Mouse (Mus musculus) mature B cell (primary cell): ENCODE results near the gene Arhgap45.

Experiments
- in situ Hi-C: fragments of 300-500 bp; cut with MboI; formaldehyde crosslinking; loops from 2 replicates; pipeline ENCODE4 v1.14.3; 2019

Gene Arhgap45

DNA sequence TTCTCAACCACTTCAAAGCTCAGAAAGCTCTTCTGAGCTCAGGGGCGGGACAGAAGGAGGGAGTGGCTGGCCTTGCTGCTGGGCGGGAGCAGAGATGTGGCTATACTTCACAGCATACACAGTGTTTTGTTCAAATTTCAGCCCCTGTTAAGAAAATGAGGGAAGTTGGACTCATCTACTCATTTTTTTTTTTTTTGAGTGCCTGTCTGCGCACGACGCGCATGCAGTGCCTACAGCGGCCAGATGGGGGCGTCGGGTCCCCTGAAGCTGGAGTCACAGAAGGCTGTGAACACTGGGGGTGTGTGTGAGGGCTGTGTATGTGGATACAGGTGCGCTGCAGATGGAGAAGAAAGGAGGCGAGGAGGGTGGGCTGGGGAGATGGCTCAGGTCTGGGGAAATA, 29.5 kb upstream of the Arhgap45 start:
- in situ Hi-C loops = loop anchor here (5.0 kb wide), 1 partner anchor 35 kb away; no protein-coding TSS in a partner anchor

DNA sequence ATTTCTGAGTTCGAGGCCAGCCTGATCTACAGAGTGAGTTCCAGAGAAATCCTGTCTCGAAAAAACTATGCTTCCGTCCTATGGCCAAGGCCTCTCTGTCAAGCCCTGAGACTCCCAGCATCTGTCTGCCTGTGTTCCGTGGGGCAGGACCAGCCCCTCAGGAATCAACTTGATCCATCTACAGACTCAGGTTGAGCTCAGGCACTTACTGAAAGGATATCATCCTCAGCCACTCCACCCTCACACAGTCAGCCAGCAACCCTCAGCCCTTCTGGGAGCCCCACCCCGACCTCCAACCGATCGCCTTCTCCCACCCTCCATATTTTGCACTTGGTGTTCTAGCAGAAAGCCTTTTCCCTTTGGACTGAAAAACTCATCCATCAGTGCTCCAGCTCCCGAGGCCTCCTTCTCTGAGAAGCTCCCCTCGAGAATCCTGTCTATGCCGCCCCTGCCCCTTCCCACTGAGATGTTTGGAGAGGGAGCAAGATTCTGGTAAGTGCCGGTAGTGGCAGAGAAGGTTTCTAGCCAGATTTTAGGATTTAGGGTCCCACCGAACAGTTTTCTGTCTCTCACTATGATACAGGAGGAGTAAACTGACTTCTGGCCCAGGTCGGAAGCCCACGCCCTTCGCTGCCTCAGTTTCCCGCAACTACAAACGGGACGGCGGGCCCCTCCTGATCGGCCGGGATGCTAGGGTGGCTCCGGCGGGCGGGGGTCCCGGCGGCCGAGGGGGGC, 28.5 kb upstream of the Arhgap45 start:
- in situ Hi-C loops = loop anchor here (5.0 kb wide), 1 partner anchor 34 kb away; no protein-coding TSS in a partner anchor

DNA sequence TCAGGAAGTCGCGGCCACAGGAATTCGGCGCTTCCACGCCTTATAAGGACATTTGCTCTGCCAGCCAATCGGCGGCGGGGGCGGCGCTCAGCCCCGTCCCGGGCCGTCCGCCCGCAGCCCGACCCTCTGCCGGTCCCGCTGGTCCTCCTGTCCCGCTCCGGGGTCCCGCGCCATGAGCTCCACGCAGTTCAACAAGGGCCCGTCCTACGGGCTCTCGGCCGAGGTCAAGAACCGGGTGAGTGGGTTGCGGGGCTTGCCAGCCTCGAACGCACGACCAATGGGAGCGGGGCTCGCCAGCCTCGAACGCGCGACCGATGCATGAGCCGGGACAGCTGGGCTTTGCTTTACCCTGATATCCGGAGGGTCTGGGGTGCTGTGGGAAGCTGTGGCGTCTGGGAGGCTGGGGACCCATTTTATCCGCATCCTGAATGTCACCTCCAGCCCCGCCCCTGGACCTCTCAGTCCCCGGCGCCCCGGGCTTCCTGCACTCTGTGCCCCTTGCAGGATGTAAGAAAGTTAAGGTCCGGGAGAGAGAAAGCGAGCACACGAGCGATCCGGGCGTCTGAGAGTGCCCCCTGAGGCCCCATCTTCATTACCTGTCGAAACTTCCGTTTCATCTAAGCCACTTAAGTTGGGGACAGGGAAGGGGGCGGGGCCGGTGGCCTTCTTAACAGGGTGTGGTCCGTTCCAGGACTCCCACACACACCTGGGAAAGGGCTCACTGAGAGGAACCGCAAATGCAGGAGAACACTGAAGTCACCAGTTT, 27.8 kb upstream of the Arhgap45 start, which contains the start of gene Cnn2:
TSS of gene Cnn2 (plus strand) at position 79 of the 766 bp plus-strand sequence.
- in situ Hi-C loops = loop anchor here (5.0 kb wide), 1 partner anchor 34 kb away; no protein-coding TSS in a partner anchor

DNA sequence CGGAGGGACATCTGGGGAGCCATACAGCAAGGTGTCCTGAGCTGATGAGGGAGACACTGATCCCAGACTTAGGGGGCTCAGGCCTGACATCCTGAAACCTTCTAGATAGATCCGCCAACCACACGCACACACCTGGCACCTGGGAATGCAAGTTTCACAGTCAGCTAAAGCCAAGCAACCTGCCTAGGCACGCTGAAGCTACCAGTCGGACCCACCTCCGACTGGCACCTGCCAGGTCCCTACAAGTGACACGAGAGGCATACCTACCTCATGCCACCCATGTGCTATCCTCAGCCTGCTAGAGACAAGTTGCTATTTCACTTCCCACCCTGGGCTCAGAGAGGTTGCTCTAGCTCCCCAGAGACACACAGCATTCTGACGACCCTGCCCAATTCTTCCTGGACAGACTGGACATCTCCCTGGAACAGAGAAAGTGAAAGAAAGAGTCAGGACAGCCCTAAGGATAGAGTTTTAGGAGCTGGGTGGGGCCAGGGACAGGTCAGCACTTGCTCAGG, 27.1 kb upstream of the Arhgap45 start:
- in situ Hi-C loops = loop anchor here (5.0 kb wide), 1 partner anchor 33 kb away; no protein-coding TSS in a partner anchor

DNA sequence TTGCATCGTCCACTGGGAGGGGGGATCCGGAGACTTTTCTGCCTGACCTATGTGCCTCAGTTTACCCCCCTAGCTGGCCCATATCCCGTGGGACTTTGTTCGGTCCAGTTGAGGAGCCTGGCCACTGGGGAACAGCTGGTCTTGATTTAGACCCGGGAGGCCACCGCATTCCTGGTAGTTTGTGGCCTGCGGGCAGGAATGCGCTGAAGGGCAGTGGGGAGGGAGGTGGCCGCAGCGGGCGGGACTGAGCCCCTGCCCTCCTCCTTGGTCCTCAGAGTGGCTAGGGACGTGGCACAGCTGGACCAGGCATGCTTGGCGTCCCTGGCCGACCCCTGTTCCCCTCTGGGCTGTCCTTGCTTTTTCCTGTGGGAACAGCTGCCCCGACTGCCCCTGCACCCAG, 26.6 kb upstream of the Arhgap45 start:
- in situ Hi-C loops = loop anchor here (5.0 kb wide), 1 partner anchor 32 kb away; no protein-coding TSS in a partner anchor

DNA sequence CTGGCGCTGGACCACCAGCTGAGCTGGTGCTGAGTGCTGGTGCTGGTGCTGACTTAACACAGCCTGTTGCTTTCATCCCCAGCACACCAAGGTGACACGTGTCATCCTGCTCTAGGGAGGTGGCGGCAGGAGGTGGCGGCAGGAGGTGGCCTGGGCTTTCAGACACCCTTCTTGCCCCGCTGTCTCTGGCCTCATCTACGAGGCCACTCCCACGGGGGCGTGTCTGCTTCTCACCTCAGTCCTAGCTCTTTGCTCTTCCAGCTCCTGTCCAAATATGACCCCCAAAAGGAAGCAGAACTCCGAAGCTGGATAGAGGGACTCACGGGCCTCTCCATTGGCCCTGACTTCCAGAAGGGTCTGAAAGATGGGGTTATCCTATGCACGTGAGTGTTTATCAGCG, 25.4 kb upstream of the Arhgap45 start:
- in situ Hi-C loops = no loop called here

DNA sequence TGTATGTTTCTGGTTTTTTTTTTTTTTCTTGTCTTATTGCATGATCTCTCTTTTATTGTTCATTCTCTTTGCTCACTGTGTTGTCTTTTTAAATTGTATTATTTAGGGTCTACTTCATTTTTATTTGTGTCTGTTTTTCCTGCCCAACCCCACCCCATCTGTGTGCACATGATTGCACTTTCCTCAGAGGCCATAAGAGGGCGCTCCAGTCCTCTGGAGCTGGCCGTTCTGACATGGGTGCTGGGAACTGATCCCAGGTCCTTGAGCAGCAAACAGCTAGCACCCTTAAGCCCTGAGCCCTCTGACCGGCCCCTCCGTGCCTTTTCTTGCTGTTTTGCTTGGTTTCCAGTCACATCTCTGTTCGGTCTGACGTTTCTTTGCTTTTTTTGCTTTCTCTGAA, 24.9 kb upstream of the Arhgap45 start:
- in situ Hi-C loops = no loop called here

DNA sequence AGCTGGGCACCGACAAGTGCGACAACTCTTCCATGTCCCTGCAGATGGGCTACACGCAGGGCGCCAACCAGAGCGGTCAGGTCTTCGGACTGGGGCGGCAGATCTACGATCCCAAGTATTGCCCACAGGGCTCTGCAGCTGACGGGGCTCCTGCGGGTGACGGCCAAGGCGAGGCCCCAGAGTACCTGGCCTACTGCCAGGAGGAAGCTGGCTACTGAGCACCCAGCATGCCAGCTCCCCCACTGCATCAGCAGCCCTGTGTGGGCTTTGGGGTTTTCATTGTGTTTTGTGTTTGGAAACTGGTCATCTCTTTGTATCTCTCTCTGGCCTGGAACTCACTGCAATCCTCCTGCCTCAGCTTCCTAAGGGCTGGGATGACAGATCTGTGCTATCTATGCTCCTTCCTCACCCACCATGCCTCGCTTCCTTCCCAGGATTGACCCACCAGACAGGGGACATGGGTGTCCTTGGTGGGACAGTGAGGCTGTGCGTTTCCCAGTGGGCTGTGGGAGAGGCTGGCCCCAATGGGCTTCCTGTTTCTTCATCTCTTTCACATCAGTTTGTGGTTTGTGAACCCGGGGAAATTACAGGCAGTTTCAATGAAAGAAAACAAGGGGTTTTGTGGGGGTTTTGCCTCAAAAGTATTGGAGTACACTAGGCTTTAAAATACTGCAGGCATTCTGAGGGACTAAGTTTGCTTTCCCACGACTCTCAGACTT, 21.9 kb upstream of the Arhgap45 start:
- in situ Hi-C loops = no loop called here

DNA sequence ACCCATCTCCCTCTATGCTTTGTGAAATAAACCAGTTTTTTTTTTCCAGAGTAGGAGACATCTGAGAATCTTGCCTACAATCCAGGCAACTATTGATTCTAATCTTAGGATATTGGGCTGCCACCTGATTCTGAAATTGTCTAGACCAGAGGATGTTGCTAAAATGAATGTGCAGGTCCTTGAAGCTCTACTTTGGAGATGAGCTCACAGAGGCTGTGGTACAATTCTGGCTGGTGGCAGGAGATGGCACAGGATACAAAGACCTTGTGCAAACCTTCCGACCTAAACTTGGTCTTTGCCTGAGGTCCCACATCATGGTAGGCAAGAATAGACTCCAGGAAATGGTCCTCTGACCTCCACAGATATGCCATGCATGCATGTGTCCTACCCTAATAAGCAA, 20.8 kb upstream of the Arhgap45 start:
- in situ Hi-C loops = no loop called here

DNA sequence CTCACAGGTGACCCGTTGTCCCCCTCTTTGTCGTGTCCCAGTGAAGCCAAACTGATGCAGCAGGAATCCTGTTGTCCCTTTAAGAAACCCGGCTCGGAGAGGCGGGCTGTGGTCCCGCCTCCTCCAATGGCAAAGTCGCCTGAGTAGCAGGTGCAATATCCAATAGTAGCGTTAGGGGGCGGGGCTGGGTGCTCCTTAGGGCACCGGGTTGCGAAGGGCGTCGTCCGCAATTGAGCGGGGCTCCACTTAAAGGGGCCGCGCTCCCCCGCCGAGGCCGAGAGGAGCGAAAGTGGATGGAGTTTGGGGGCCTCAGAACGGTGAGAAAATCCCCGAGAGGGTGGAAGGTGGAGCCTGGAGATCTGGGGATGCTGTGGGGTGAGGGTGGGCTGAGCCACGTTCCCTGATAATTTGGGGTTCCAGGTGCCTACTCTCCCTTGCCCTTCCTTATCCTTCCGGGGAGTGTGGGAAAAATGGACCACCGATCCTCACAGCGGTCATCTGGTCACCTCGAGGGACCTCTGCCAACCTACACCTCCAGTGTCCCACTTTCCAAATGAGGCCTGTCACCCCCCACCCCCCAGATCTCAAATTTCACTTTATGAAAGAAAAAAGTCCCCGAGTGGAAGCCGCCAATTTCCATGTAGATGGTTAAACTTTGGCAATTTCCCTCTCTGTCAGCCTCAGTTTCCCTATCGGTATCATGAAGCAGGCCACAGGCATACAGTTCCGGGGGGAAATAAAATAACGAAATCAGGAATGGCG, 20.0 kb upstream of the Arhgap45 start, which contains the start of gene Abca7:
TSS of gene Abca7 (plus strand) at position 223 of the 762 bp plus-strand sequence.
- in situ Hi-C loops = no loop called here

DNA sequence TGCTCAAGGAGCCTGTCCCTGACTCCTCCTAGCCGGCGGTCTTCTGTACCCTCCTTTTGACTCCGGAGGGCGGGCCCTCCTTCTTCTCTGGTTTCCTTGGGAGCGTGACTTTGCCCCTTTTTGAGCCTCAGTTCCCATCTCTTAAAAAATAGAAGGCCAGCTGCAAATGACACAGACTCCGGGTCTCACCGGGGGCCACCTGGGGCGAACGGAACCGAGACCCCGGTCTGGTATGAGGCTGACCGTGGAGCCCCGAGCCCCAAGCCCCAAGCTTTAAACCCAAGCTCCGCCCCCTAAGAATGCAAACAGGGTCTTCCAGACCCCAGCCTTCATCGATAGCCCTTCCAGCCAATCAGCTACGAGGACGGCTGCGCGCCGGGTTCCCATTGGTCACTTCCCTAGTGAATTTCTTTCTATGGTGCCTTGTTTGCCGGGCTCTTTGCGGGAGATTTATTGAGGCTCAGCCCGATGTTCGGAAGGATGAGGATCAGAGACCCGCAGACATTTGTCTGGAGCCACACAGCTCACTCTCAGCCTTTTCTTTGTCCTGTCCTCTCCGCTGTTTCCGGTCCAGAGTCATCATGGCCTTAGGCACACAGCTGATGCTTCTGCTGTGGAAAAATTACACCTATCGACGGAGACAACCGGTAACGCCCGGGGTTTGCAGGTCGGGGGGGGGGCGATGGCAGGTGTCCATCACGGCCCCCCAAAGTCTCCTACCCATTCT, 19.3 kb upstream of the Arhgap45 start:
- in situ Hi-C loops = no loop called here

DNA sequence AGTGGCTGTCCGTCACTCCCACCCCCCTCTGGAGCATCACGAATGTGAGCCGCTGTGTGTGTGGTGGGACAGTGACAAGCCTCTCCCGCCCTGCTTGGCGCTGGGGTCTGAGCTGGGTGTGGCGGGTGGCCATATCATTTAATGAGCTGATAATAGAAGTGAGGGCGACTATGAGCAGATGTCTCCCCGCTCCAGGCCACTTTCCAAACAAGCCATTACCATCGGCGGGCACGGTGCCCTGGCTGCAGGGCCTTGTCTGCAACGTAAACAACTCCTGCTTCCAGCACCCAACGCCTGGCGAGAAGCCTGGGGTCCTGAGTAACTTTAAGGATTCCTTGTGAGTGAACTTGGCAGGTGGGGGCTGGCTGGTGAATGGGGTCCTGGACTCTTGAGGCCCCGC, 18.6 kb upstream of the Arhgap45 start:
- in situ Hi-C loops = no loop called here

DNA sequence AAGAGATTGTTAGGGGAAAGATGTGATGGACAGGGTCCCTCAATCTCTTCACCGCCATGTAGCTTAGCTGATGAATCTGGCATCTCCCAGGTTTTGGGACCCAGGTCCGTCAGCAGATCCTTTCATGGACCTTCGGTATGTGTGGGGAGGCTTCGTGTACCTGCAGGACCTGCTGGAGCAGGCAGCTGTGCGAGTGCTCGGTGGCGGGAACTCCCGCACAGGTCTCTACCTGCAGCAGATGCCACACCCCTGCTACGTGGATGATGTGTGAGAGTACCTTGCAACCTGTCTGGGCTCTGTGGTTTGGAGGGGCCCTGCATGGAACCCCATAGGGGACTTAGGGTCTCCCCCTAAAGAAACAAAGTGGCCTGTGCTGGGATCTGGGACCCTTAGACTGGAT, 14.5 kb upstream of the Arhgap45 start:
- in situ Hi-C loops = no loop called here

DNA sequence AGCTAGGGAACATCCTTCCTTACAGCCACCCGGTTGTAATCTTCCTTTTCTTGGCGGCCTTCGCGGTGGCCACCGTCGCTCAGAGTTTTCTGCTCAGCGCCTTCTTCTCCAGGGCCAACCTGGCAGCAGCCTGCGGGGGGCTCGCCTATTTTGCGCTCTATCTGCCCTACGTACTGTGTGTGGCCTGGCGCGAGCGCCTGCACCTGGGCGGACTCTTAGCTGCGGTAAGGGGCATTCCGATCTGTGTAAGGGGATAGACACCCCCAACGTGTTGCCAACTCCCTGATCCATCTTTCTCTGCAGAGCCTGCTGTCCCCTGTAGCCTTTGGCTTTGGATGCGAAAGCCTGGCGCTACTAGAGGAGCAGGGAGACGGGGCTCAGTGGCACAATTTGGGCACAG, 13.6 kb upstream of the Arhgap45 start:
- in situ Hi-C loops = no loop called here

DNA sequence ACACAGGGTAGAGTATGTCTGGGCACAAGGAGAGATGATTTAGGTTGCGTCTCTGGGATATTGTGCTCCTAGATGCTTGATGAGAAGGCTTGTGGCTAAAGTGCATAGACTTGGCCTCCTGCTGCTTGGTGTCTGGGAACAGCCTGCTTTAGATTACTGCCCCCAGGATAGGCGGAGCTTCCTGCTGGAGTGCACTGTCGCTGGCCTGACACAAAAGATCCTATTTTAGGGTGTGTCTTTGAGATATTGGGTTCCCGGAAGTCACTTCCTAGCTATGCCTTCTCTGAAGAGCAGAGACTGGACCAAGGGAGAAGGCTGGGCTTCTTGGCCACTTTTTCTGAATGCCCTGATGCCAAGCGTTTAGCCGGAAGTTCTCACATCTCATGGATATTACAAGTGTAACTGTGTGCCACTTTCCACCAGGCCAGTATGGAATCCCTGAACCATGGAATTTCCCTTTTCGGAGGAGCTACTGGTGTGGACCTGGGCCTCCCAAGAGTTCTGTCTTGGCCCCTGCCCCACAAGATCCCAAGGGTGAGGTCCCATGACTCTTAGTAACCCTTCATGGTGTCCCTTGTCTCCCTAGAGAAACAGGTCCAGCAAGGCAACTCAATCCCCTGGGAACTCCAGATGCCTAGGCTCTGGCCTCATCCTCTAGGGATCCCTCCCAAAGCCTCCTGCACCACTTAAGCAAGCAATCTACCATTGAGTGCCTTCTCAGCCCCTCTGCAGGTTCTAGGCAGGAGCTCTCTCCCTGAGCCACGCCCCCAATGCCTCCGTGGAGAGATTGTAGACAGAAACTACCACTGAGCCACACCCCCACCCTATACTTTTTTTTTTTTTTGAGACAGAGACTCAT, 12.8 kb upstream of the Arhgap45 start:
- in situ Hi-C loops = no loop called here

DNA sequence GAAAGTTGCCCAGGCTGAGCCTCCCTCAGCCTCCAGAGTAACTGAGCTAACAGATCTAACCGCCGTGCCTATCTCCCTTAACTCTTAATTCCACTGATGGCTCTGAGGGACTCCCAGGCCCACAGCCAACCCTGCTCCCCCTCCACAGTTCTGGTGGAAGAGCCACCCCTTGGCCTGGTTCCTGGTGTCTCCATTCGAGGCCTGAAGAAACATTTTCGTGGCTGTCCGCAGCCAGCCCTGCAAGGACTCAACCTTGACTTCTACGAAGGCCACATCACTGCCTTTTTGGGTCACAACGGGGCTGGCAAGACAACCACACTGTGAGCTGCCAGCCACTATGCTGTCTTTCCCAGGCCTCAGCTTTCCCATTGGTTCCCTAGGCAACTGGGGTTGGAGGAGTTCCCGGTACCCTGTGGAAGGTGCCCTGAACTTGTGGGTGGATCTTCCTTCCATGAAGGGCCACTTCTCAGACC, 12.2 kb upstream of the Arhgap45 start:
- in situ Hi-C loops = no loop called here

DNA sequence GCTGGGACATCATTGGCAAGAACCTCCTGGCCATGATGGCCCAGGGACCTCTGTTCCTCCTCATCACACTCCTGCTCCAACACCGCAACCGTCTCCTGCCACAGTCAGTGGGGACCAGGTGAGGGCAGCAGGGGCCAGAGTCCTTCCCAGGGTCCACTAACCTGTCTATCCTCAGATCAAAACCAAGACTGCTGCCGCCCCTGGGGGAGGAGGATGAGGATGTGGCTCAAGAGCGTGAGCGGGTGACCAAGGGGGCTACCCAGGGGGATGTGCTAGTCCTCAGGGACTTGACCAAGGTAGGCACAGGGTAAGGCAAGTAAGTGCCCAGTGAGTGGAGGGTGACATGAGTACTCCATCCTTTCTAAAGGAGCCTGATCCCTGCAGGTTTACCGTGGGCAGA, 4.7 kb upstream of the Arhgap45 start:
- in situ Hi-C loops = no loop called here

DNA sequence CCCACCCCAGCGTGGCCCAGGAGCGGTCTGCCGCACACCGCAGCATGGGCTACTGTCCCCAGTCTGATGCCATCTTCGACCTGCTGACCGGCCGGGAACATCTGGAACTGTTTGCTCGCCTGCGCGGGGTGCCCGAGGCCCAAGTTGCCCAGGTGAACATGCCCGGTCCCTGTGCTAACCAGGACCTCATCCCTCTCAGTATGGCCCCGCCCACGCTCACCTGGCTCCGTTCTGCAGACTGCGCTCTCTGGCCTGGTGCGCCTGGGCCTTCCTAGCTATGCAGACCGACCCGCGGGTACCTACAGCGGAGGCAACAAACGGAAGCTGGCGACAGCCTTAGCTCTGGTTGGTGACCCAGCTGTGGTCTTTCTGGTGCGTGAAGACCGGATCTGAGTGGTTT, 2.8 kb upstream of the Arhgap45 start:
- in situ Hi-C loops = no loop called here

DNA sequence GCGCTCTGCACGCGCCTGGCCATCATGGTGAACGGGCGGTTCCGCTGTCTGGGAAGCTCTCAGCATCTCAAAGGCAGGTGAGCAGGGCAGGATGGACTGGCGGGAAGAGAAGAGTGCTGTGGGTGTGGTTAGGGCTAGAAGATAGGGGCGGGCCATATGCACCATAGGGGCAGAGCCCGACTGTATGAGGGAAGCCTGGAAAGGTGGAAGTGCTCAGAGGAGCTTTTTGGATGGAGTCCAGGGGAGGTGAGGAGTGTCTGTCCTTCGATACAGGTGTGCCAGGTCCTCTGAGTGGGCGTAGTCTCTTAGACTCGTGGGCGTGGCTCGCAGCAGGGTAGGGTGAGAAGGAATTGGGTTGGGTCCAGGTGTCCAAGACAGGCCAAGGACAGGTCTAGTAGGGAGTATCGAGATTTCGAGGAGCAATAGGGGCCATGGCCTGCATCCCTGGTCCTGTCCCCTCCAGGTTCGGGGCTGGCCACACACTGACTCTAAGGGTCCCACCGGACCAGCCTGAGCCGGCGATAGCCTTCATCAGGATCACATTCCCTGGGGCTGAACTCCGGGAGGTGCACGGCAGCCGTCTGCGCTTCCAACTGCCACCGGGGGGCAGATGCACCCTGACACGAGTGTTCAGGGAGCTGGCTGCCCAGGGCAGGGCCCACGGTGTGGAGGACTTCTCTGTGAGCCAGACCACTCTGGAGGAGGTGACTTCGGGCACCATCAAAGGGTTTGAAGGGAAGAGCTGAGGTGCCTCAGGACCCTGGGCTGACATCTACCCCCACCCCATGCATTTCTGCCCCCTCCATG, 1.8 kb upstream of the Arhgap45 start:
- in situ Hi-C loops = no loop called here
